Mouse (Mus musculus) liver, embryonic 13.5 days (tissue): ENCODE data around the gene Kcnj15. TPM values are rescaled to one million over a fixed set of nuclear protein-coding genes. Genes with fewer than 3 reads are reported as not detected.

Experiments
- ATAC-seq: fragments of 200-750 bp; cut with Nextera tagmentation; 2 replicates; pipeline ENCODE4 v1.8.0; 2017; ENCODE audit warnings: low read depth, mild to moderate bottlenecking, moderate number of reproducible peaks, moderate library complexity
- DNase-seq: peaks from one replicate; pipeline ENCODE4 v3.0.0; 2022
- H3K27ac ChIP-seq: fragments of 300-500 bp; sonication (generic); 2 replicates; pipeline ENCODE4 v1.5.1; 2015; ENCODE audit warnings: moderate library complexity, mild to moderate bottlenecking, inconsistent platforms
- H3K27me3 ChIP-seq: fragments of 300-500 bp; sonication (generic); 2 replicates; pipeline ENCODE4 v1.6.1; 2015; ENCODE audit warnings: mild to moderate bottlenecking, inconsistent platforms
- H3K36me3 ChIP-seq: fragments of 300-500 bp; sonication (generic); 2 replicates; pipeline ENCODE4 v1.6.1; 2015; ENCODE audit warnings: mild to moderate bottlenecking, inconsistent platforms
- H3K4me1 ChIP-seq: fragments of 300-500 bp; sonication (generic); replicated peaks from 2 replicates; pipeline ENCODE4 v1.6.1; 2015; ENCODE audit warnings: inconsistent platforms
- H3K4me2 ChIP-seq: fragments of 300-500 bp; sonication (generic); 2 replicates; pipeline ENCODE4 v1.6.1; 2015; ENCODE audit warnings: inconsistent platforms, mild to moderate bottlenecking, moderate library complexity
- H3K4me3 ChIP-seq: fragments of 300-500 bp; sonication (generic); replicated peaks from 2 replicates; pipeline ENCODE4 v1.5.1; 2015; ENCODE audit warnings: mild to moderate bottlenecking, inconsistent platforms
- H3K9ac ChIP-seq: fragments of 300-500 bp; sonication (generic); 2 replicates; pipeline ENCODE4 v1.6.1; 2015; ENCODE audit warnings: mild to moderate bottlenecking, inconsistent platforms
- H3K9me3 ChIP-seq: fragments of 300-500 bp; sonication (generic); replicated peaks from 2 replicates; pipeline ENCODE4 v1.6.1; 2016; ENCODE audit warnings: inconsistent platforms
- WGBS: fragments of 180-500 bp; shearing (Covaris S2); methylation state at CpG from one replicate; pipeline ENCODE4 v1.1.7; 2015; ENCODE audit not compliant: insufficient replicate concordance; 5-methylcytosine and 5-hydroxymethylcytosine counted together
- polyA plus RNA-seq: library from polyadenylated mRNA; unstranded; fragments of >200 nt; fragmentation: Nextera tagmentation; extraction: Ambion mirVana; gene quantifications from 2 replicates; pipeline ENCODE4 v1.2.1, GENCODE M21; 2015

Kcnj15 gene
- polyA plus RNA-seq, 1 experiment from 2014 or later = 0.12 TPM

GRCm38 (mm10) chr16:95248646-95249045 is 8.7 kb upstream of the Kcnj15 start:
- no peak overlapping the region for H3K27ac ChIP-seq
- ATAC-seq (no peak), DNase-seq (no peak)
- no peaks in the 10 kb centered on the region for H3K9me3 ChIP-seq
- no peaks in the 10 kb centered on the region for H3K36me3 ChIP-seq
- WGBS = 63% methylated on average over 5 of the region's 5 CpGs
- H3K27me3 ChIP-seq = no peaks in the 10 kb centered on the region
- H3K9ac ChIP-seq = no peak overlapping the region
- no peak overlapping the region for H3K4me3 ChIP-seq
- H3K4me2 ChIP-seq = no peak overlapping the region
- peaks cover 4% of the 10 kb centered on the region; the same call in 1 of the 2 replicates for H3K4me1 ChIP-seq

DNA sequence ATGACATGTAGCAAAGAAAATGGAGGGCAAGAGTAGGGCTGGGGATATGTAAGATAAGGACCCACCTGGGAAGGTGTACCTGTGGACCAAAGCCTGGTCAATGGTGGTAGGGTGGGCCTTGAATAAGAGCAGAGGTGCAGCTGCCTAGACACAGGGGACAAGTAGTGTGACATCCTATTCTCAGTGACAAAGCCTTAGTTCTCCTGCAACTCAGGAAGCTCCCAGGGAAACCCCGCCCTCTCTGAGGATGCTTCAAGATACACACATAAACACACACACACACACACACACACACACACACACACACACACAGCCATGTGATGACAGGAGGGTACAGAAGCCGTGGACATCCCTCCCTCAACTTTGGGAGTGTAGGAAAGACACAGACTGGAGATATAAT is 710 bp upstream of the Kcnj15 start:
- no peak for DNase-seq
- Histone ChIP-seq H3K4me3 (no peak overlapping the region), H3K9me3 (no peaks in the 10 kb centered on the region), H3K27me3 (peaks cover 15% of the 10 kb centered on the region; the same call in 1 of the 2 replicates), H3K4me2 (no peak overlapping the region), H3K27ac (no peak overlapping the region), H3K9ac (no peak overlapping the region), H3K4me1 (no peaks in the 10 kb centered on the region), H3K36me3 (no peaks in the 10 kb centered on the region)
- ATAC-seq = no peak
- WGBS = 53% methylated on average over 2 of the region's 2 CpGs

DNA sequence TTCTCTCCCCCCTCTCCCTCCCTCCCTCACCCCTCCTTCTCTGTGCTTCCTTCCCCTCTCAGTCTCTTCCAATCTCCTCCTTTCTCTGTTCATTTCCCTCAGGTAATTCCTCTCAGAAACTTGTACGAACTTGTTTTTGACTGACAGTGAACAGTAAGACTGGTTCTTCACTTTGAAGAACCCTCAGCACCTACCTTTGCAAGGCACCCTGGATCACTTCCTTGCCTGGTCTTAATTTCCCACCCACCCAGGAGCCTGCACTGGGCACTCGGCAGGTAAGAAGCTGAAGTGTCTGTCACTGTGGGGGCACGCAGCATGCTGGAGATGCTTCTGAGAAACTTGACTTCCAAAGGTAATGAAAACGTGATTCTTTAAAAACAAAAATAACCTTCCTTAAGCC is 742 bp downstream of the Kcnj15 start:
- no peak overlapping the region for H3K4me3 ChIP-seq
- H3K36me3 ChIP-seq = no peaks in the 10 kb centered on the region
- H3K27ac ChIP-seq = no peak overlapping the region
- H3K4me1 ChIP-seq = no peaks in the 10 kb centered on the region
- H3K9ac ChIP-seq = no peak overlapping the region
- H3K27me3 ChIP-seq = peaks cover 15% of the 10 kb centered on the region; the same call in 1 of the 2 replicates
- WGBS = 22% methylated on average over 4 of the region's 4 CpGs
- H3K4me2 ChIP-seq = no peak overlapping the region
- ATAC-seq = no peak
- DNase-seq = no peak
- no peaks in the 10 kb centered on the region for H3K9me3 ChIP-seq

DNA sequence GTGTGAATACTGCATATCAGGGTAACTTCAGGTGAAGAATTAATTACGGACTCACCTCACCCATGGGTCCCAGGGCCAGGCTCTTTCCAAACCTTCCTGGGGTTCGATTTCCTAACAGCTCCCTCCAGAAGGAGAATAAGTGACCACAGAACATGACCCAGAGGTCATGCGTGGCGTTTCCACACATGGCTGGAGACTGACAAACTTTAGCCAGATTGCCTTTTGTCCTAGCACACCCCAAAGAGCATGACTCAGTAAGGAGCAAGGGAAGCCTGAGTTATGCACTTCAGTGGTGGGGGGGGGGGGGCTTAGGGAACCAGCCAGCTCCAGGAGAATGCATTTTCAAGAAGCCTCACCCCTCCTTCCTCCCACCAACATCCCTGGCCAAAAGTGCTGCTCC is 2.1 kb downstream of the Kcnj15 start:
- Histone ChIP-seq H3K4me1 (no peaks in the 10 kb centered on the region), H3K9ac (no peak overlapping the region), H3K36me3 (no peaks in the 10 kb centered on the region), H3K9me3 (no peaks in the 10 kb centered on the region), H3K4me3 (no peak overlapping the region), H3K4me2 (no peak overlapping the region), H3K27ac (no peak overlapping the region), H3K27me3 (peaks cover 15% of the 10 kb centered on the region; the same call in 1 of the 2 replicates)
- DNase-seq = no peak
- ATAC-seq = no peak
- WGBS = 49% methylated on average over 4 of the region's 4 CpGs

DNA sequence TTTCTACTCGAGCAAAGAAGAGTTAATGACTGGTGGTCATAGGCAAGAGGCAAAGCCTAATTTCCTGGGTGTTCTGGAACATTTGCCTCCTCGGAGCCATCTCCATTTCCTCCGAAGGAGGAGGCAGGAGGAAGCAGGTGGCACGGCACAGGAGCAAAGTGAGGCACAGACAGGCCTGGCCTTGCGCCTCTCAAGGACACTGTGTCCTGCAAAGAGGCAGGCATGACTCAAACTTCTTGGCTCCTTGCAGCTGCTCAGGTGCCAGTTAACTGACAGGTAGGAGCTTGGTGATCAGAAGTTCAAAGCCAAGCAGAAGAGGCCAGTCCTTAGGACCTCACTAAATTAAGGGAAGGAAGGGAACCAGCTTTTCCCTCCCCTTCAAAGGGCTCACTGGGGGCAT is 3.3 kb downstream of the Kcnj15 start:
- Histone ChIP-seq H3K4me2 (no peak overlapping the region), H3K9me3 (no peaks in the 10 kb centered on the region), H3K27me3 (peaks cover 15% of the 10 kb centered on the region; the same call in 1 of the 2 replicates), H3K4me3 (no peak overlapping the region), H3K9ac (no peak overlapping the region), H3K27ac (no peak overlapping the region), H3K36me3 (no peaks in the 10 kb centered on the region), H3K4me1 (no peaks in the 10 kb centered on the region)
- ATAC-seq (no peak), DNase-seq (no peak)
- WGBS = 40% methylated on average over 5 of the region's 5 CpGs

DNA sequence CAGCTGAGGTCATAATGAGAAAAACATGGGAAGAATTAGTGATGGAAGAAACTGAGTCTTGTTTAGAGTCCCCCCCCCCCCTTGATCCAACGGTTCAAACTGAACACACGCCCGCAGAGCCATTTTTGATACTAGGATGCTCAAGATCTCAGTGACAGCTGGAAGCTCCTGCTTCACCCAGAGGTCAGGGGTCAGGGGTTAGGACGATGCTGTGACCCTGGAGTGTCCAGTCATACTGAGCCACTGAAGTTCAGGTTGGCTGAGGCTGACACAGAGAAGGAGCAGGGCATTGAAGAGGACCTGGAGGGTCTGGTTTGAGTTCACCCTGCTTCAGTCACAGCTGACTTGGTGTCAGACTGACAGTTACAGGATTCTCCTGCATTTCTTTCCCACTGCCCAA is 4.4 kb downstream of the Kcnj15 start:
- no peaks in the 10 kb centered on the region for H3K36me3 ChIP-seq
- H3K4me3 ChIP-seq = no peak overlapping the region
- no peak overlapping the region for H3K4me2 ChIP-seq
- H3K9ac ChIP-seq = no peak overlapping the region
- DNase-seq (no peak), ATAC-seq (no peak)
- 67% methylated on average over 4 of the region's 4 CpGs for WGBS
- H3K4me1 ChIP-seq = no peaks in the 10 kb centered on the region
- H3K27me3 ChIP-seq = peaks cover 15% of the 10 kb centered on the region; the same call in 1 of the 2 replicates
- no peak overlapping the region for H3K27ac ChIP-seq
- no peaks in the 10 kb centered on the region for H3K9me3 ChIP-seq

GRCm38 (mm10) chr16:95262706-95263363 is 5.5 kb downstream of the Kcnj15 start:
- H3K9me3 ChIP-seq = no peaks in the 10 kb centered on the region
- WGBS = 70% methylated on average over 15 of the region's 15 CpGs
- H3K4me3 ChIP-seq = no peak overlapping the region
- H3K4me1 ChIP-seq = no peaks in the 10 kb centered on the region
- H3K36me3 ChIP-seq = no peaks in the 10 kb centered on the region
- DNase-seq (no peak), ATAC-seq (no peak)
- H3K27ac ChIP-seq = no peak overlapping the region
- H3K27me3 ChIP-seq = peaks cover 15% of the 10 kb centered on the region; the same call in 1 of the 2 replicates
- H3K4me2 ChIP-seq = no peak overlapping the region
- no peak overlapping the region for H3K9ac ChIP-seq

GRCm38 (mm10) chr16:95264324-95264723 is 7.0 kb downstream of the Kcnj15 start:
- Histone ChIP-seq H3K9me3 (no peaks in the 10 kb centered on the region), H3K9ac (no peak overlapping the region), H3K4me3 (no peak overlapping the region), H3K36me3 (no peaks in the 10 kb centered on the region), H3K27ac (no peak overlapping the region), H3K4me1 (no peaks in the 10 kb centered on the region), H3K4me2 (no peak overlapping the region), H3K27me3 (peaks cover 2% of the 10 kb centered on the region; the same call in 1 of the 2 replicates)
- ATAC-seq = no peak
- 69% methylated on average over 5 of the region's 5 CpGs for WGBS
- DNase-seq = no peak

- H3K36me3 ChIP-seq = no peaks in the 10 kb centered on the region
- H3K27ac ChIP-seq = no peak overlapping the region
- H3K9ac ChIP-seq = no peak overlapping the region
- ATAC-seq (no peak), DNase-seq (no peak)
- WGBS = 54% methylated on average over 11 of the region's 11 CpGs
- no peaks in the 10 kb centered on the region for H3K4me1 ChIP-seq
- H3K4me2 ChIP-seq = no peak overlapping the region
- H3K27me3 ChIP-seq = no peaks in the 10 kb centered on the region
- no peaks in the 10 kb centered on the region for H3K9me3 ChIP-seq
- no peak overlapping the region for H3K4me3 ChIP-seq
These were observed 10.3 kb downstream of the Kcnj15 start for GRCm38 (mm10) chr16:95267481-95268183.

DNA sequence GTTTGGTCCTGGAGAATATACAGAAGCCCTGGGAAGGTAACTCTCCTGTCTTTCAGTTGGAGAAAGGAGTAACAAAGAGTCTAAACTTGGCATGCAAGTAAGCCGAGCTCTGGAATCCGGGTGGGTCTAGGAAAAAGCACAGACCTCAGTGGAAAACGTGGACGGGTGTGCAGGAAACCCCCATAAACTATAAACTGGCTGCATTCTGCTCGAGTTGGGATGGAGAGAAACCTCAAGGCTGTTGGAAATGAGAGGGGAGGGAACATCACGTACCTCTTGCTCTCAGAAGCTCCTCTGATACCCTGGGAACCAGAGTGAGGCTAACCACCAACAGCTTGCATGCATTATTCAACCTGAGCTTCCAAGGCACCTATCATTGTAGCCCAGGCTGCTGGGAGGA is 12.3 kb downstream of the Kcnj15 start:
- Histone ChIP-seq H3K4me3 (no peak overlapping the region), H3K36me3 (no peaks in the 10 kb centered on the region), H3K9ac (no peak overlapping the region), H3K4me2 (no peak overlapping the region), H3K9me3 (no peaks in the 10 kb centered on the region), H3K4me1 (no peaks in the 10 kb centered on the region), H3K27me3 (no peaks in the 10 kb centered on the region), H3K27ac (no peak overlapping the region)
- 44% methylated on average over 6 of the region's 6 CpGs for WGBS
- DNase-seq = no peak
- ATAC-seq = no peak

- no peaks in the 10 kb centered on the region for H3K27me3 ChIP-seq
- no peak overlapping the region for H3K4me3 ChIP-seq
- no peak overlapping the region for H3K27ac ChIP-seq
- no peak overlapping the region for H3K9ac ChIP-seq
- ATAC-seq = no peak
- no peak for DNase-seq
- WGBS = 41% methylated on average over 2 of the region's 2 CpGs
- H3K4me2 ChIP-seq = no peak overlapping the region
- H3K9me3 ChIP-seq = no peaks in the 10 kb centered on the region
- no peaks in the 10 kb centered on the region for H3K4me1 ChIP-seq
- H3K36me3 ChIP-seq = no peaks in the 10 kb centered on the region
These were observed 15.7 kb downstream of the Kcnj15 start for GRCm38 (mm10) chr16:95273101-95273500.
